Mouse (Mus musculus): ENCODE measurements around the gene Tbr1.

Tbr1 gene

DNA sequence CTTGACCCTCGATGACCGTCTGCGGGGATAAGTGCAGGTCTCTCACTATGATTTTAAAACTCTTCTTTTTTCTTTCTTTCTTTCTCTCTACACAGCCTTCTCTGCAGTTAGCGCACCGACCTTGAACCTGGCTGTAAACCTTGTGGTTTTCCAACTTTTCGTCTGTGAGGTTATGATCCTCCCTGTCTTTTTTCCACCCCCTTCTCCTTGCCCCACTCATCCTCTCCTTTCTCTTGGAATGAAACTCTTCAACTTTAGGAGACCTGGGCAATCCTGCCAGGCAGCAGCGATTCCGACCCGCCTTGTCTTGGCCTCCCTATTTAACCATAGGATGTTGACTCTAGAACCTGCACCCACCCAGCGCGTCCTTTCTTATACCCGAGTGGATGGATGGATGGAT is 9.8 kb downstream of the Tbr1 start:
- no peak for DNase-seq

DNA sequence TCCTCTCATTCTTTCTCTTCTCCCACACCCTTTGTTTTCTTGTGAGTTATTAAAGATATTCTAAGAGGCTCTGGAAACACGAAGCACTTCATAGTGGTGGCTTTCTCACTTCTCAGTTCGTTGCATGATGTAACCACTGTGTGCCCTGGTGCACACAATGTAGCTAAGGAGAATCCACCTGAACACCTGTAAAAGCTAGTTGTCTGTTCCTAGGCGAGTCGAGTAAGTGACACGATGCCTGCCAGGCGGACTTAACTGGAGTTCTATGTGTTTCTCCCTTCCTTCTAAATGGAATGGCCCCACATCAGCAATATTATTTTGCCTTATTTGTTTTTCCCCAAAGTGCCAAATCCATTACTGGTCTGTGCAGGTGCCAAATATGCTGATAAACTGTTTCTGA is 10.4 kb downstream of the Tbr1 start:
- no peak for DNase-seq

DNA sequence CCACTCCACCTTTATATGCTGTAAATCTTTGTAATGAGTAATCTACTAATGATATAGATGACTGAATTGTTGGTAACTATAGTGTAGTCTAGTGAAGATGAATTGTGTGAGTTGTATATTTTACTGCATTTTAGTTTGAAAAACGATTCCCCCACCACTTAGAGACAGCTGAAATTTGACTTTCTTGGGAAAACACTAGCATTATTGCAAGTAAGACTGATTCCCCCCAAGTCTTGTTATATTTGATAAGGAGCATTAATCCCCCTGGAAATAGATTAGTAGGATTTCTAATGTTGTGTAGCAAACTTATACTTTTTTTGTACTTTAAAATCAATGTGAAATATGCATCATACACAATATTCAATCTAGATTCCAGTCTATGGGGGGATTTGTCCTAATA is 10.8 kb downstream of the Tbr1 start:
- DNase-seq = no peak

DNA sequence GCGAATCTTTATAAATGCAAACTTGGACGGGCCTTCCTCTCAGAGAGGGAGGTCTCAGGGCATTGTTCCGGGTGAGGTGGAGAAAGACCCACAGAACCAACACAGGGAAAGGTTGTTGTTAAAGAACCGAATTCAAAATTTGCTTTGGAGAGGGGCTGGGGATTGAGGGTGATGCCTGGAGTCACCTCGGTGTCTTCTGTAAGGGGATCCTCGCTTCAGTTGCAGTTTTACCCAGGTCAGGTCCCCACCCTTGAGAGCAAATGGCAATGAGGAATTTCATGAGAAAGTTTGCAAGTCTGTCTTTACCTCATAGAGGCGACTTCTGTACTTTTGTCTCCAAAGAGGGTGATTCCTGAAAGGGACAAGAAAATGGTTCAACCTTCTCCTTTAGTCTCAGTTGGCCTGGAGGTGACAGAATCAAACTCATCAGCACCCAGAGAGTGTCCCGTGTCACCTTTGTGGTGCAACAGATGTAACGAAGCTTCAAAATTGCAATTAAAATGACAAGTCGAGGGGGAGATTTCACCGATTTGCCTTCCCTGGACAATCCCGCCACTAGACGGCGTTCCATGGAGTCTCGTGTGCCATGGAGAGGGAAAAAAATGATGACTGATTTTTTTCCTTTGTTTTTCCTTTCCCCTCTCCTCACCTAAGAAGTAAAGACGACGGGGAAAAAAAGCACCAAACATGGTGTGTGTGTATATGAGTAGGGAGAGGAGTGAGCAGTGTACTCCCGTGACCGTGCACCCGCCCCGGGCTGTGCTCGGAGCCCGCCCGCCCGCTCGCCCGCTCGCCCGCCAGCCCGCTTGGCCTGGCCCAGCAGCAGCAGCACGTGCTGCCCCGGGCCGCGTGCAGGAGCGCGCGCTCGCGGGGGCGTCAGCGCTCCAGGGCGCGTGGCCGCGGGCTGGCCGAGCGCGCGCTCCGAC is 12.1 kb downstream of the Tbr1 start:
- DNase-seq = no peak

DNA sequence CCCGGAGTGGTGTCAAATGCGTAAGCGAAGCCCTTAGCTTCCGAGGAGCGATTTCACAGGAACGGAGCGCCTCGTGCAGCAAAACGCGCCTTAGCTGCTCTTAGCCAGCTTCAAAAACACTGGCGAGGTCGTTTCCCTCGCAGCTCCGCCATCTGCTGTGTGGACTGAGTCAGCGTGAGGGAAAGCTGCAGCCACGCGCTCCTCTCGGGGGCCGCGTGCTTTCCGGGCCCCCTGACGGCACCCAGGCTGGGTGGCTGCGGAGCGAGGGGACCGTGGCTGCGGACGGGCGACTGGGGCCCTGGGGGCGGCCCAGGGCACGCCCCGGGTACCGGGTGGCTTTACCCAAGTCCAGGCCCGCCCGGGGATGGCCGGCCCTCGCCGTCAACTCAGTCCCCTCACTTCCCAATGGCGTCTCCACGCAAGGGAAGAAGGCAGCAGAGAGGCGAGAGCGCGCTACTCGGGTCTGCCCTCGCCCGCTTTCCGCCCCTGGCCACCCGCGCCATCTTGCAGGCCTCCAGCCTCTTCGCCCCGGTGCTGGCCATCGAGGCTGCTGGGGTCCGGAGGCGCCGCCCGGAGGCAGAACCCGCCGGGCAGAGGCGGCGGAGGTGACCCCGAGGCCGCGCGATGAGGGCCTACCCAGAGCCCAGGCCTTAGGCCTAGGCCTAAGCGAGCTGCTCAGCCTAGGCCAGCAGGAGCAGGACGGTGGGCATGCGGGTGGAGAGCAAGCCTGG is 13.0 kb downstream of the Tbr1 start:
- no peak for DNase-seq

DNA sequence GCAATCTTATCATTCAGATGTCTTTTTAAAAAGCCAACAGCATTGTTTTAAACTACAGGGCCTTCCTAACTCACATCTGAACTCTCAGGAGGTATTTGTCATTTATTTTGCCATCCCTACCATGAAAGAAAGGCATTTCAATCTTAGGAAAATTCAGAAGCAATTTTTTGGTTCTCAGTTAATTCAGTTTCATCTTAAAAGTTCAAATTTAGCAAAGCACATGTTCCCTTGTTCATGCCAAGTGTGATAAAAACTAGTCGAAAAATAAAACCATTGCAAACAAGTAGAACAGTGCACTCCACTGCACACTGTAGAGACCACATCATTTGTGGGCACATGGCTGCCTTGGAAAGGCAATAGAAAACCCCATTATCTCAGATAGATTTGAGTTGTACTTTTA is 15.5 kb downstream of the Tbr1 start:
- DNase-seq = no peak

DNA sequence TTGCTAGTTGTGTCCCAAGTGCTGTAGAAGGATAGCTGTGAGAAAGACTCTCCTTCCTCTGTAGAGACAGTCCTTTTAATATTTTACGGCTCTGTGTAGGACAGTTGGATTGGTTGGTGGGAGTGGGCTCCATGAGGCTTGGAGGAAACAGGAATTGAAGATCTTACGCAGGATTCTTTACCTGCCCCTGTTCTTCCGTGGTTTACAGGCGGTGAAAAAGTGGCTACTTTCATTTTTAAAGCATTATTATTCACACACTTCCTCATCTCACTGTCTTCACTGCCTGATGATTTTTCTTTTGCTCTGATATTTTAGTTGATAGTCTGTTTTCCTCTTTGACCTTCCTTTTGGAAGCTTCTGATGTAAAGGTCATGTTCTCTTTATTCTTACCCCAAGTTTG is 17.5 kb downstream of the Tbr1 start:
- no peak for DNase-seq

DNA sequence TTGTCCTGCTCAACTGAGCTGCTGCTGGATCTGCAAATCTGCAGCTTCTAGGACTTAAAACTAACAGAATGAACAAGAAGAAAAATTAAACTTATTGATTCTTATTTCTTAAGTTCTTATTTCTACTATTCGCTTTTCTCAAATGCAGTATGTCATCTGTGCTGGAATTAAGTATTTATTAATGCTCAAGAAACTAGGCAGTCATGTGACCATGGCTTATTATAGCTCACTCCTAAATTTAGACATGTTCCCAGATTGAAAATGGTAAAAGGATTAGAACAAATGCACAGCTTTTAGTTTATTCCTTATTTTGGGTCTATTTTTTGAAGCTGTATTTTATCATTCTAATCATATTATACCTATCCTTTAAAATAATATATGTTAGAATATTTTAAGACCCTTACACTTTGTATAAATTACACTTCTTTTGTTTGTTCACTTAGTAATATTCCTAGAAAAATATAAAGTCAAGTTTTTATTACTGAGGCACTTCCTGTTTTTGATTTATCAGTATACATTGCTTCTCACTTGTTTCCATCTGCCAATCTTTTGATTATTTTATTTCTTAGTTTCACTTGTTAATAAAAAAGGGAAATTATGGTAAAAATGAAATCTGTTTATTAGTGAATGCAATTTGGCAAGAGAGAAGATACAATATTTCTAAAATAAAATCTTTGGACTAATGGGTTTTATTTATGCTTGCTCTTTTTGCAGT is 20.9 kb downstream of the Tbr1 start:
- no peak for DNase-seq

DNA sequence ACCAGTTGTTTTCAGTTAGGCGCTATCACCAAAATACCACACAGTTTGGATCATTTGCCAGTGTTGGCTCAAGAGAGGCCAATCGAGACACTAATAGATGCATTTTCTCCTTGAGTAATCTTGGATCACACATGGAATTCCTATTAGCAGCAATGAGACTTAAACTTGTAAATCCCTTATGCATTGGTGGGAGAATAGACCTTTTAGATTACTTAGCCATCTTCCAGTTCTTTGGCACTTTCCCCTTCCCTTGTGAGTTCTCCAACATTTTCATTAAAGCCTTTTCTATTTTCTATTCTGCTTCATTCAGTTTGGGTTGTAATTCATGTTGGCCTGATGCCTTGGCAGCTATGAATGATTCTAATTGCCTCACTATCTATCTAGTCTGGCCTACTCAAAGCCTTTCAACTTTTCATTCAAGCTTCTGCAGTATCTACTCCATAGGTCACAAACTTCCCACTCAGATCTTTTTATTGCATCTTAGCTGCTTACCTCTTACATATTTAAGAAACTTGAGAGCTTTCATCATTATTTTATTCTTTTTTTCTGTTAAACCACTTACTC is 34.6 kb downstream of the Tbr1 start:
- DNase-seq = no peak

Data from lung, adult 18-20 months (tissue).